Mouse (Mus musculus): ENCODE results near the gene Afp. TPM values are rescaled to one million over a fixed set of nuclear protein-coding genes. Genes with fewer than 3 reads are reported as not detected.

Gene Afp
- polyA plus RNA-seq, 1 experiment, result 0.21 TPM

- no peaks in the 10 kb centered on the region for H3K36me3 ChIP-seq (ENCODE audit: control insufficient read depth, insufficient read depth, low read length)
- TF ChIP-seq POLR2A (IDR thresholded peaks at IDR 0.05; ENCODE audit: control insufficient read depth, low read depth, low read length), result no peak
- TF ChIP-seq CTCF (IDR thresholded peaks at IDR 0.05; ENCODE audit: control insufficient read depth, insufficient read depth, insufficient replicate concordance, low read depth, low read length), result no peak
- peaks cover 5% of the 10 kb centered on the region for H3K4me1 ChIP-seq (ENCODE audit: control insufficient read depth, insufficient read depth, low read length)
- no peaks in the 10 kb centered on the region for H3K27me3 ChIP-seq (ENCODE audit: control insufficient read depth, insufficient read depth, low read length)
- no peak overlapping the region for H3K27ac ChIP-seq (ENCODE audit: control insufficient read depth, insufficient read depth, low read depth, low read length)
- no peak overlapping the region for H3K4me3 ChIP-seq (ENCODE audit: control insufficient read depth, low read depth, low read length)
Observed at GRCm38 (mm10) chr5:90506507-90506906, 16.0 kb downstream of the Afp start.

- H3K36me3 ChIP-seq (ENCODE audit: control insufficient read depth, insufficient read depth, low read length), result no peaks in the 10 kb centered on the region
- TF ChIP-seq POLR2A (IDR thresholded peaks at IDR 0.05; ENCODE audit: control insufficient read depth, low read depth, low read length) (no peak), CTCF (IDR thresholded peaks at IDR 0.05; ENCODE audit: control insufficient read depth, insufficient read depth, insufficient replicate concordance, low read depth, low read length) (no peak)
- no peaks in the 10 kb centered on the region for H3K27me3 ChIP-seq (ENCODE audit: control insufficient read depth, insufficient read depth, low read length)
- H3K4me1 ChIP-seq (ENCODE audit: control insufficient read depth, insufficient read depth, low read length), result peaks cover 5% of the 10 kb centered on the region
- H3K4me3 ChIP-seq (ENCODE audit: control insufficient read depth, low read depth, low read length), result no peak overlapping the region
- H3K27ac ChIP-seq (ENCODE audit: control insufficient read depth, insufficient read depth, low read depth, low read length), result no peak overlapping the region
Observed at GRCm38 (mm10) chr5:90507411-90507949, 16.9 kb downstream of the Afp start.

GRCm38 (mm10) chr5:90509828-90510592, 19.5 kb downstream of the Afp start:
- no peaks in the 10 kb centered on the region for H3K36me3 ChIP-seq (ENCODE audit: control insufficient read depth, insufficient read depth, low read length)
- H3K27me3 ChIP-seq (ENCODE audit: control insufficient read depth, insufficient read depth, low read length), result no peaks in the 10 kb centered on the region
- no peak overlapping the region for H3K27ac ChIP-seq (ENCODE audit: control insufficient read depth, insufficient read depth, low read depth, low read length)
- TF ChIP-seq CTCF (IDR thresholded peaks at IDR 0.05; ENCODE audit: control insufficient read depth, insufficient read depth, insufficient replicate concordance, low read depth, low read length) (no peak), POLR2A (IDR thresholded peaks at IDR 0.05; ENCODE audit: control insufficient read depth, low read depth, low read length) (no peak)
- no peak overlapping the region for H3K4me3 ChIP-seq (ENCODE audit: control insufficient read depth, low read depth, low read length)
- no peaks in the 10 kb centered on the region for H3K4me1 ChIP-seq (ENCODE audit: control insufficient read depth, insufficient read depth, low read length)

DNA sequence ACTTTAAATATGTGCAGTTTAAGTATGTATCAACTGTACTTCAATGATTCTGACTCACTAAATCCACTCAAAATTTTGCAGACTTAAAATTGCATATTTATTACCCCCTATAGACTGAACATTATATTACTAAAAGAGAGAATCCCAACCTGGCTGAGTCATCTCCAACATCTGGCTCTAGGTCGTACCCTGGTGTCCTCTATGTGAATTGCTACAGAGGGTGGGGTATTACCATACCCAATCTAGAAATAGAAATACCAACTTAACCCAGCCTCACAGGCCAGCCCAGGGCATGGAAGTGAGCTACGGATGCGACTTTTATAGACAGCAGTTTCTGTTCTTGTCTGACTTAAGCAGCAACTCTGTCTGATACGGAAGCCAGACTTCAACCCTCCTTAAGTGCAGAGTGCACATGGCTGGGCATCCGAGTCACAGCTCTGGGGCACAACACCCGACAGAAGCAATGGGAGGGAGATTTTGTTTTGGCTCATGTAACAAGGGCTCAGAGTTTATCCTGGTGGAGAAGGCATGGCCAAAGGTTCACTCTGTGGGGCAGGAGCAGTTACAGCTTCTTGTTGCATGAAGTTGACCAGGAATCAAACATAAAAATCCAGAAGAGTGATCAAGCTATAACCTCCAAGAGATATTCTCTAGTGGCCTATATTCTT, 21.9 kb downstream of the Afp start:
- no peaks in the 10 kb centered on the region for H3K36me3 ChIP-seq (ENCODE audit: control insufficient read depth, insufficient read depth, low read length)
- TF ChIP-seq POLR2A (IDR thresholded peaks at IDR 0.05; ENCODE audit: control insufficient read depth, low read depth, low read length), result no peak
- TF ChIP-seq CTCF (IDR thresholded peaks at IDR 0.05; ENCODE audit: control insufficient read depth, insufficient read depth, insufficient replicate concordance, low read depth, low read length), result no peak
- H3K4me1 ChIP-seq (ENCODE audit: control insufficient read depth, insufficient read depth, low read length), result no peaks in the 10 kb centered on the region
- H3K27ac ChIP-seq (ENCODE audit: control insufficient read depth, insufficient read depth, low read depth, low read length), result no peak overlapping the region
- no peaks in the 10 kb centered on the region for H3K27me3 ChIP-seq (ENCODE audit: control insufficient read depth, insufficient read depth, low read length)
- H3K4me3 ChIP-seq (ENCODE audit: control insufficient read depth, low read depth, low read length), result no peak overlapping the region

DNA sequence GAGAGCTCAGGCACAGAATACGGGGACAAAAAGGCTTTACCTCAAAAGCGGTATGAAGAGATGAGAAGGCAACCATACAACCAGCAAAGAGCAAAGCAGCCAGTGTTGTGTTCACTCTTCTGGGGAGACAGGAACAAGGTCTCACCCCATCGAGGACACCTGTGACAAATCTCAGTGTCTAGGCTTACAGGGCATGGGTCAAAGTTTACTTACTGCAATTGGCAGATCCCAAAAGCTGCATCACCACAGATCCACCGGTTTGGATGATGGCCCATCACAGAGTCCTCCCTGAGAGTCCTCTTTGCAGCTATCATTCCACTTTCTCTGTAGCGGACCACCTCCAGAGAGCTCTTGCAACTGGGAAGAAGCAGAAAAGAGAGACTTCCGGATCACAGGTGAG, 25.0 kb downstream of the Afp start:
- no peak overlapping the region for H3K4me3 ChIP-seq (ENCODE audit: control insufficient read depth, low read depth, low read length)
- no peak overlapping the region for H3K27ac ChIP-seq (ENCODE audit: control insufficient read depth, insufficient read depth, low read depth, low read length)
- H3K4me1 ChIP-seq (ENCODE audit: control insufficient read depth, insufficient read depth, low read length), result no peaks in the 10 kb centered on the region
- H3K36me3 ChIP-seq (ENCODE audit: control insufficient read depth, insufficient read depth, low read length), result no peaks in the 10 kb centered on the region
- TF ChIP-seq CTCF (IDR thresholded peaks at IDR 0.05; ENCODE audit: control insufficient read depth, insufficient read depth, insufficient replicate concordance, low read depth, low read length) (no peak), POLR2A (IDR thresholded peaks at IDR 0.05; ENCODE audit: control insufficient read depth, low read depth, low read length) (no peak)
- no peaks in the 10 kb centered on the region for H3K27me3 ChIP-seq (ENCODE audit: control insufficient read depth, insufficient read depth, low read length)

DNA sequence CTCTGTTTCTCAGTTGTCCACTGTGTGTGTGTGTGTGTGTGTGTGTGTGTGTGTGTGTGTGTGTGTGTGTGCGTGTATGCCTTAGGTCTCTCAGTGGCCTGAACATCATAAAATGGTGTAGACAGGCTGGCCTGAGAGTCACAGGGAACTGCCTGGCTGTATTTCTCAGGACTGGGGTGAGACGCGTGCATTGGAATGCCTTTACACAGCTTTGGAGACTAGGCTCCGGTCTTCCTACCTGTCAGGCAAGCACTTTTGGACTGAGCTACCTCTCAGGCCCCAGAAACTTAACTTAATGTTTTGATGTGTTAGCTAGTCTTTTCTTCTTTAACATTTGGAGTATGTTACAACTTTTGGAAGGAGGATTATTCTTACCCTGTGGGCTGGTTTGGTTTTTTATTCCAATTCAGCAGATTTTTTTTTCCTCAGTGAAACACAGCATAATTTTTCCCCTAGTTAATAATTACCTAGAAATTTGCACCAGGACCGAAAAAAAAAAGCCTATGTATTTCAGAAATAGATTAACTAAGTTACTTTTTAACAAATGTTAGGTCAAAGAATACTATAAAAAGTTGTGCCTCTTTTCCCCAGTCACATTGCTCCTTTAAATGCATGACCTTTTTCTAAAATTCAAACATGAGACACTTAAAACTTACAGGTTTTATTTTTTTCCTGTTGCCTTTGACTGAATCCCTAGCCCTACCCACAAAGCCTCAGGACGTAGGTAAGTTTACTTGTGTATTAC, 28.0 kb downstream of the Afp start, which contains the start of gene Afm:
Gene Afm (plus strand): TSS at position 577 of the 745 bp plus-strand sequence.
- no peak within 1 kb of the TSS for H3K4me3 ChIP-seq (ENCODE audit: control insufficient read depth, low read depth, low read length)
- H3K4me1 ChIP-seq (ENCODE audit: control insufficient read depth, insufficient read depth, low read length), result no peaks in the 10 kb centered on the region
- H3K27ac ChIP-seq (ENCODE audit: control insufficient read depth, insufficient read depth, low read depth, low read length), result no peak within 1 kb of the TSS
- no peaks in the 10 kb centered on the region for H3K27me3 ChIP-seq (ENCODE audit: control insufficient read depth, insufficient read depth, low read length)
- no peaks in the 10 kb centered on the region for H3K36me3 ChIP-seq (ENCODE audit: control insufficient read depth, insufficient read depth, low read length)
- no peak for TF ChIP-seq CTCF (IDR thresholded peaks at IDR 0.05; ENCODE audit: control insufficient read depth, insufficient read depth, insufficient replicate concordance, low read depth, low read length)

- no peak for TF ChIP-seq POLR2A (IDR thresholded peaks at IDR 0.05; ENCODE audit: control insufficient read depth, low read depth, low read length)
- TF ChIP-seq CTCF (IDR thresholded peaks at IDR 0.05; ENCODE audit: control insufficient read depth, insufficient read depth, insufficient replicate concordance, low read depth, low read length), result no peak
- H3K36me3 ChIP-seq (ENCODE audit: control insufficient read depth, insufficient read depth, low read length), result no peaks in the 10 kb centered on the region
- no peak overlapping the region for H3K27ac ChIP-seq (ENCODE audit: control insufficient read depth, insufficient read depth, low read depth, low read length)
- H3K4me1 ChIP-seq (ENCODE audit: control insufficient read depth, insufficient read depth, low read length), result no peaks in the 10 kb centered on the region
- no peak overlapping the region for H3K4me3 ChIP-seq (ENCODE audit: control insufficient read depth, low read depth, low read length)
- no peaks in the 10 kb centered on the region for H3K27me3 ChIP-seq (ENCODE audit: control insufficient read depth, insufficient read depth, low read length)
Observed at GRCm38 (mm10) chr5:90551191-90551590, 60.7 kb downstream of the Afp start.
